Mouse (Mus musculus) retina, postnatal 1 day (tissue): Measurements from ENCODE around the gene Schip1.
A peak's percentile ranks its signal among the peaks of the same experiment; 100 is the strongest.

Experiments
- DNase-seq: peaks from one replicate; pipeline ENCODE4 v3.0.0-alpha.2; 2012

Gene Schip1

DNA sequence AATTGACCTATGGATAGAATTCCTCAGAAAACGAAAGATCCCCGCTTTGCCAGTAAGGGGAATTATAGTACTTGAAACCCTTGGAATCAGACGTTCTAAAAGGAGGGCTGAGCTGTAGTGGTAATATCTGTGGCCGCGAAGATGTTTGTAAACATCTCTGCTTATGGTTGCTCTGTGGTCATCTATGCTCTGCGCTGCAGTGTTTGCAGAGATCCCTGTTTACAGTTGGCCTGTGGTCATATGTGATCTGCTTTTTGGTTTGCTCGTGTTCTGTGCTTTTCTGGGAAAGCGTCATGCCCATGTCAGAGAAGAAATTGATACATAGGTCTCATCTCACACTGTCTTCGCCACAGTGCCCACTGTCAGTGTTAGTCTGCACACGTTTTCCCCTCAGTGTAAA lies 528.0 kb downstream of the Schip1 start:
- DNase-seq = no peak

DNA sequence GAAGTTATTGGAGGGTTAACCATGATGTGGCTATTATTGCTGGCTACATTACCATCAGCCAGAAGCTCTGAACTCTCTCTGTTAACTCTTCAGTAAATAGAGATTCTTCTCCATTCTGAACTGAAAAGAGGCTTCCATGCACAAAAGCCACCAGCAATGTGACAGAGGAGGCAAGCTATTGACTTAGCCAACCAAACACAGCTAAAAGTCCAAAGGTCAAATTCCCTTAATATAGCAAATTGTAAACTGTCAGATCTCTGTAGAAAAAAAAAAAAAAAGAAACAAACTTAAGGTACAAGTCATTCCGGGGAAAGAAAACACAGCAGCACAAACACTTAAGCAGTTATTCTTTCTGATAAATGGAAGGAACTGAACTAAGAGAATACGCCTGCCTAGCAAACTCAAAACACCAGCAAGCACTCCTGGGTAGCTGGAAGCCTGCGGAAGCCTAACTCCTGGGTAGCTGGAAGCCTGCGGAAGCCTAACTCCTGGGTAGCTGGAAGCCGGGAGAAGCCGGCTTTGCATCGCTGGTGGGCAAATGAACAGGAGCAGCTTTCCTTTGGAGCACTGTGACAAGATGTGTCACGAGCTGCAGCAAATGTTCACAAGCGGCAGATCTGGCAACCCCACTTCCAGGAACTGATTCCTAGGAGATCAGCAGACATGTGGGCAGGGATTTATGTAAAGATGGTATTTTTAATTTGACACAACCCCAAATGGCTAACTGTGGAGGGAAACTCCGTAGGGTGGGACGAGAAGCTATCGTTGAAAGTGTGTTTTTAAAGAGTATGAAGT lies 528.7 kb downstream of the Schip1 start:
- no peak for DNase-seq

DNA sequence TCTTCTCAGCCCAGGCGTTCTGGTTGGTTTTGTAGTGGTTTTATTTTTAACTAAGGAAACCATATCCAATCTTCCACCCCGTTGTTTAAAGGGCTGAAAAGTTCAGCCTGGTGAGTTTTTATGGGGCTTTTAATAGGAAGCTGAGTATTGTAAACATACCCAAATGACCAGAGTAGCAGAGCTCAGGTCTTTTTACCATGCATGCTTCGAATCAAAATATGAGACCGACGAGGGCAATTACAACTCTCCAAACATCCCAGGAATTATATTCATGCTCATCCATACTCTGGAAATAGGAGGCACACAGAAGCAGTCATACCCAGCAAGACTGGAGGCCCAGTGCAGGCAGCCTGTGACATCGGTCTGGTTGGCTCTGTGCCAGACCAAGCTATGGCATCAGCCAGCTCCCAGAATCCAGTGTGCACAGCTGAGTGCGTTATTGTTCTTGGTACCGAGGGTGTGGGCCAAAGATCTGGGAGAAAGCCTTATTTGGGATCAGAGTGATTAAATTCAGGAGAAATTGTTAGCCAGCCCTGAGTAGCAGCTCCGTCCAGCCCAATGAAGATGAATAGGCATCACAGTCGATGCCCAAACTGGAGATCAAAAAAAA lies 530.8 kb downstream of the Schip1 start:
- no peak for DNase-seq

DNA sequence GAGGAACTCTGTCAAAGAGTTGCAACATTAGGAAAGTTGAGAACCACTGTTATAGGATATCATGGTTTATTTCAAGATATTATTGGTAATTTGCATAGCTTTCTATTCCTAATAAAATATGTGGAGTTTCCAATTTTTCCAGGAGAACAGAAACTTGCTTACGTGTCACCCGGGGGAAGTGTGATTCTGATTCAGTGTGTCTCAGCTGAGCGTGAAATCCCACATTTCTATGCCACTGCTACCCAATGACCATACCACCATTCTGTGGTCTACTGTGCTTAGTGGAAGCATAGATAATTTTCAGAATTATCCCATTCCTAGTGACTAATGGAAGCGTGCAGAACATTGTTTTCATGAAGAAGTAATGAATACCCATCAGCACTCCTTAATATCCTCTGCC lies 532.3 kb downstream of the Schip1 start:
- DNase-seq = no peak

DNA sequence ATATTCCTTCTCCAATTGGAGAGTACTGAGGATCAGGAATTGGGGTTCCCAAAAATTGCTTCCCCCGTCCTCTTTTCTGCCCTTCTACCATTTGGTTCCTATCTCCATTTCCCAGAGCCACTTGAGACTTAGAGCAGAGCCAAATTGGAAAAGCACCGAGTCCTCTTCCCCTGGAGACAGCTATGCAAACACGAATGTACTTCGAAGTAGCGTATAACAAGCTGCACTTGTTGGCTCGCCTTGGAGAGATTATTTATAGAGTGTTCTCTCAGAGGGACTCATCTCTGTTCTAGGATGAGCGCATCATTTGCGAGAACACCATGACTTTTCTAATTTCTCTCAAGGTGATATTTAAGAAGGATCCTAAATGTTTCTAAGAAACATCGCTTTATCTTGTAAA lies 538.3 kb downstream of the Schip1 start:
- no peak for DNase-seq

DNA sequence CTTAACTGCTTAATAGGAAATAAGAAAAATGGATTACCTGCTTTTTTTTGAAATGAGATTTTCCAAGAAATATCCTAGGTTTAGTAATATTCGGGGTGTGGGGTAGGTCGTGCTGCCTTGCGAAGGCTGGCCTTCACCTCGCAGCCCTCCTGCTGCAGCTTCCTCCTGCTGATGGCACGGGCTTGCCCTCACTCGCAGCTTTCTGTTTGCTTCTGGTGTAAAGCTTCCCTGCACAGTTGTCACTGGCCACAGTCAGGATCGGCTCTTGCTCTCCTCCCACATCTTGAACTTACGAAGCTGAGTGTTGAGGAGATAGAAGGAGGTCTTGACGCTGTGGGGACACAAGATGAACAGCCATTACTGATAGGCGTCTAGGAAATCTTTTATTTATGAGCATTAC lies 539.9 kb downstream of the Schip1 start:
- no peak for DNase-seq

DNA sequence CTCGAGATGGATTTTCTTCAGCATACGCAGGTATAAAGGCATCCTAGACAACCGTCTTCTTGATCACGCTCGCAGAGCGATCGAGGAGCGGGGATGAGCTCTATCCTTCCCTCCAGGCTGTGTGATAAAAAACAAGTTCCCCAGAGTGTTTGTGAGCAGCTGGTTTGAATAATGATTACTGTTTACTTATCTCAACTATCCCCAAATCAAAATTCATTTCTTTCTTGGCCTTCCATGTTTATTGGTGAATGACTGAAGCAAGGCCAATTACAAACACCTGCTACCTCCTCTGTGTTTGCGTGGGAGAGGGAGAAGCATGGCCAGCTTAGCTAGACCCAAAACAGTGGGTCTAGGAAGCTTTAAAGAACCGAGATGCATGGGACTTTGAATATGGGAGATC lies 540.4 kb downstream of the Schip1 start:
- no peak for DNase-seq

DNA sequence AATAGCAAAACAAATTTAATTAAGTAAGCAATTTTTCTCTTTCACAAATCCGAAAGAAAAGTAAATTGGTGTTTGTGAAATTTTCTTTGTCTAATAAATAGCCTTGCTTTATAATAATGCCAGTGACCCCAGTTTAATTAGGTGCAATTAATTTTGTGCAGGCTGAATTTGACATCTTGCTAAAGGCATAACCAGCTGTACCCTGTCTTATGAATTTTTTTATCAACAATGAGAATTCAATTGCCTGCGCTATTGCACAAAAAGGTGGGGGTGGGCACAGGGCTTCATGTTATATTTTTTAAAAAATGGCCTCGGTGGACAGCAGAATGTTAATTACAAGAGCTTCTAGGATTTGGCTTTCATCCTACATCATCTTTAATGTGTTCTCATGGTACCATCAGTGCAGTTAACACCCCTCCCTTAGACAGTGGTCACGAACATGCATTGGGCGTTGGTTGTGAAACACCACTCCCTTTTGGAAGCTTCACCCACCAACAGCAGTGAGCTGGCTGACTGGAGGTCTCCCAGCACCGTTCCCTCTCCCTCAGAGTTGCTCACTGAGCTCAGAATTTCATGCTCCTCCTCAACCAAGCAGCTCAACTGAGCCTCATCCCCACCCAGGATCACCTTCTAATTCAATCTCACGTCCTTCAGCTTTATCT lies 541.5 kb downstream of the Schip1 start:
- no peak for DNase-seq

DNA sequence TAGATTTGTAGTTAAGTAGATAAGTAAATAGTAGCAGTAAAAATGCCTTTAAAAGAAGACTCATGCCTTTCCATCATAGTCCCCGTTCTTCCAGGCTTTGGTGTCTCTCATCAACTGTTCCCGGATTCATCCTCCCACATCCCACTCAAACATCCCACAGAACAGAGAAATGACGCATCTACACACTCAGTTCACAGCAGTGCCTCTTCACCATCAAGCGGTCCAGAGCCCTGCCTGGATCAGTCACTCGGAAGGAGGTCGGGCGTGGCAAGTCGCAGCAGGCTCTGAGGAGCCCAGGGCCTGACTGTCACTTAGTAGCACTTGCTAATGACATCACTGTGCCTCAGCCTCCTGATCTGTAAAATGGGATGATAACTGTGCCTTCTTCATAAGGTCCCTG lies 542.1 kb downstream of the Schip1 start:
- no peak for DNase-seq

DNA sequence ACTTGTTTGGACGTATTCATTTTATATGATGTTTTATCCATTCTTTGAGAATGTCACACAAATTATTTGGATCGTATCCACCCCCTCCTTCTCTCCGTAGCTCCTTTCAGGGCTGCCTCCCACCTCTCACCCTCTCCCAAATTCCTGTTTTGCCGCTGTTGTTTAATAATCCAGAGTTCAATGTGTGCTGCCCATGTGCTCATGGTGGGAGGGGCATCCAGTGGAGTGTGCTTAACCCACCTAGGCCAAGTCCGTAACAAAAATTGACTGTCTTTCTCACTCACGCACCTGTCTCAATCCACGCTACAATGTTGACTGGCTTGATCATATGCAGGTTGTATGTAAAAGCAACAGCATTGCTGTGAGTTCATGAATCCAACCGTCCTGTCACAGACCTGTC lies 542.7 kb downstream of the Schip1 start:
- no peak for DNase-seq

DNA sequence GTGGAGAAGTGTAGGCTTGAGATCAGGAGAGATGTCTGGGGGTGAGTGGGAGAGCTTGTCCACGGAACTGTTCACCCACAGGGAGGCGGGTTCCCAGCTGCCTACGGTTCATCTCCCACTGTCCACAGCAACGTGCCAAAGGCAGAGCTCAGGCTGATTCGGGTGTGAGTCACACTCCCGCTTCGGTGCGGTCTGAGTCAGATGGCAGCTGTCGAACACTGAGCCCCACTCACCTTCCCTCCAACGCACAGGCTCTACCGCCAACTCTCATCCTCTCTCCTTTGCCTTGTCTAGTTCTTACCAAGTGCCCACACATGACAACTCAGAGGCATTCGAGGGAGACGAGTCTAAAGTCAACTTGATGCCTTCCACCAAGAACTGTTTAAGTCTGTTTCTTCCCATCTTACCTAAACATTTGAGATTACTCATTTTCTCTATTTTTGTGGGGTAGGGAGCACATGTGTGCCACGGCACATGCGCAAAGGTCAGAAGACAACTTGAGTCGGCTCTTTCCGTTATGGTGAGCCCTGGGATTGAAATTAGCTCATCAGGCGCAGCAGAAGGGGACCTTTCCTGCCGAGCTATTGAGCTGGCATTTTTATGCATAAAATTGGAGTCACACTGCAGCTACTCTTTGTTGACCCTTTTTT lies 544.4 kb downstream of the Schip1 start:
- DNase-seq = no peak

DNA sequence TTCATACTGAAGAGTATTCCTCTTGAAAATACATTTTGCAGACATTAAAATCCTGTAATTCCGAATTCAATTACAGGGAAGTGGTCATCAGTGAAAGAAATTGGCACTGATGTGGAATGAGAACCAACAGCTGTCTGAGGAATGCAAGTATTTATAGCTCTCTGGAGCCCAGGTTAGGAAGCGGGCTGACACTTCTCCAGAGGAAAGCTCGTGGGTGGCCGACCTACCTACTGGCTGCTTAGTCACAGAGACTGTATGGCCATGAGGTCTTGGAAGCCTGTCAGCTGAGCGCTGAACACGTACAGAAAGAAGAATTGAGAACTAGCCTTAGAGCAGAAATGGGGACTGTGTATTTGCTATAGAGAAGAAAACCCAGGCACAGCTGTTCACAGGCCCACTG lies 545.4 kb downstream of the Schip1 start:
- no peak for DNase-seq

DNA sequence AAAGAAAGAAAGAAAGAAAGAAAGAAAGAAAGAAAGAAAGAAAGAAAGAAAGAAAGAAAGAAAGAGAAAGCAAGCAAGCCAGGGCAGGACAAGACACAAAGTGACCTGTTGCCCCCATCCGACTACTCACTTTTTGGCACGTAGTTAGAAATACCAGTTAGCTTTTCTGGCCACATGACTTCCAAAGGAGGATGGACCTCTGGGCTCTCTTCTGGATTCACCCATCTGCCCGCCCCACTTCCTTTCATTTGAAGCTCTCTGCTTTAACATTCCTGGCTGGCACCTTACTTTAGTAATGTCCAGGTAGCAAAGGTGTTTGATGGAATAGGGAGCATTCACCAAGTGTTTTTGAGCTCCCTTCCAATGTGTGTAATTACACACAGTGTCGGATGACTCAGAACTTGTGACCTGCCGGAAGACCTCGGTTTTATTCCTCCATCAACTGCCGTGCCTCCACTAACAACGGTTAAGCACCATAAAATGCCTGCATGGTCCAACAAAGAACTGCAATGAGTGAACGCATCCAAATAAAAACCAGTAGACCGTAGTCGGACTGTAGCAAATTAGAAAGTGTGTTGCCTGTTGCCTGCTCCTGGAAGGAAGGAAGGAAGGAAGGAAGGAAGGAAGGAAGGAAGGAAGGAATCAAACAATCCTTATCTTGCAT lies 546.1 kb downstream of the Schip1 start:
- no peak for DNase-seq

DNA sequence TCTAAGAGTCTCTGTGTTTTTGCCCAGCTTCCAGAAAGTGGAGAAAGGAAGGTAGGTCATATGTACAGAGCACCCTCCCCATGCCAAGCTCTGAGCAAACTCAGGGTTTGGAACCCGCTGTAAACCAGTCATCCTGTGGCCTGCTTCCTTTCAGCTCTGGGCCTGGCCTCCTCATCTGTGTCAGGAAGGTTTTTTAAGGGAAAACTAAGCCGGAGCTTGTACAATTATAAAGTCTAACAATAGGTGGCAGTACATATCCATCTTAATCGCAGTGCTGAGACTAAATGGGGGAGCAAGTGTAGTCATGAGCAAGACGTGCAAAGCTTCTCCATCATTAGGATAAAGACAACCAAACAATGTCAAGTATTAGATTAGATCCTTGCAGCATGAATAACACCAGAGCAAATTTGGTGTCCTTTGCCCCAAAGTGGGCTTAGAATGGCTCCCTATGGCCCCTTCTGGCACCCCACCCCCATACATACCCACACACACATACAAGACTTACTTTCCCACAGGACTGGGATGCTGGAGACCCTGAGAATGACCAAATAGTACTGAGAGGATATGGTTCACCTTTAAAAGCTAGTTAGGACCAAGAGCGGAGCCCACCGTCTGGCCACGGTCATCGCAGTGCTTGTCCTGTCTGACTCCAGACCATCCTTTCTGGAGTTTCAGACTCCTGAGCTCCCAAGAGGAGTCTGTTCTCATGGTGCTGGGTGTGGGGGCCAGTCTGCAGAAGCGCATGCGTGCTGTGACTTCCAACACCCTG lies 550.6 kb downstream of the Schip1 start:
- peak; percentile 68 for DNase-seq

DNA sequence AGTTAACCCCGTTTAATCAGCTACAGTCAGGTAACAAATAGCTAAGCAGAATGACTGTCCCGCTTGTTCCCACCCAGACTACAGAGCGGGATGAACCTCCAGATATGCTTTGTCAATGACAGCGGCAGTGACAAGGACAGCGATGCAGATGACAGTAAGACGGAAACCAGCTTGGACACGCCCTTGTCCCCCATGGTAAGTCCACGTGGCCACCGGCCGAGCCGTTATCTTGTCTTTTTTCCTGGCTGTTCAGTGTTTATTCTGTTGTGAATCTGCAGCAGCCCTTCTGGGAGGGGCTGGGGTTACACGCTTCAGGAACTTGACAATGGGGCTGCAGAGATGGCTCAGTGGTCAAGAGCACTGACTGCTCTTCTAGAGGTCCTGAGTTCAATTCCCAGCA lies 551.8 kb downstream of the Schip1 start:
- no peak for DNase-seq

DNA sequence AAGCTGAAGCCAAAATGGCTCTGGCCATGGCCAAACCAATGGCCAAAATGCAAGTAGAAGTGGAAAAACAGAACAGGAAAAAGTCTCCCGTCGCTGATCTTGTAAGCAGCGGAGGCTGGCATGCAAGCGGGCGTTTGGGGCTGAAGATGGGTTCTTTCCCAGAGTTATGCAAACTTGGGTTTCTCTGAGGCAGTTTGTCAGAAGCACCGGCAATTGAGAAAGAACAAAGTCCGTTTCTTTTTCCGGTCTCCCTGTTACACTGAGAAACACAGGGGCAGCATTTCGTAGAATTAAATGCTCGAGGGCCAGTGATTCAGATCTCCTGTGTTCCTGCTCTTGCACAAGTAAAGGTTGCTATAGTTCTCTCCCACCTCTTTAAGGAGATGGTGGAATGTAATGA lies 553.1 kb downstream of the Schip1 start:
- DNase-seq = no peak

DNA sequence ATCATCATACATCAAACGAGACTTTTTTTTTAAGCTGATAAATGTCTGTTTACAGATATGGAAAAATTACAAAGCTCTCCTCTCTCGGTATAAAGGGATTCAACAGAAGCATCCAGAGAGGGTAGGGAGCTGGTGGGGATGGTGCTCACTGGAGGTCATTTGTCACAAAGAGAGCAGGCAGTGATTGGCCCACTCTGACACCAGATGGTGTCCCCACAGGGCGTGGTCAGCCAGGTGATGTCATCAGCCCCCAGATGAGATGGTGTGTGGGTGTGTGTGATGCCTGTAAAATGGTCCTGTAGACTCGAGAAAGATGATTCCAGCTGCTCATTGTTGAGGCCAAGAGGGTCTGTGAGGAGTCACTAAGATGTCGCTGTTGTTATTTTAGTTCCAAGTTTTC lies 554.5 kb downstream of the Schip1 start:
- DNase-seq = no peak

DNA sequence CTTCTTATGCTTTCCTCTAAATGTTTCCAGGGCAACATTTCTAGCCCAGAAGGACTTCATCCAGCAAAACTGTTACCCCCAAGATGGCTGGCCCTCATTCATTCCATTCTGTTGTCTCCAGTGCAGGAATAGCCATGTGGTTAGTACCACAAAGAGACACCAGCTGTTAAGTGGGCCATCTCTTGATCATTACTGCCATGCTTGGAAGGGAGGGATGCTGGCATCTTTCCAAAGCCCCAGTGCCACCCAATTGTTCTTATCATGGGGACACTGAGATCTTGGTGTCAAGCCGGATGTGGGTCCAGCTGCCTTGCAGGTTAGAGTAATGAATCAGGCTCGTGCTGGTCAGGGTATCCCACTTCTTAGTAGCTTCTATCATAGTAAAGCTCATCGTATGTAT lies 557.4 kb downstream of the Schip1 start:
- DNase-seq = peak; percentile 41

DNA sequence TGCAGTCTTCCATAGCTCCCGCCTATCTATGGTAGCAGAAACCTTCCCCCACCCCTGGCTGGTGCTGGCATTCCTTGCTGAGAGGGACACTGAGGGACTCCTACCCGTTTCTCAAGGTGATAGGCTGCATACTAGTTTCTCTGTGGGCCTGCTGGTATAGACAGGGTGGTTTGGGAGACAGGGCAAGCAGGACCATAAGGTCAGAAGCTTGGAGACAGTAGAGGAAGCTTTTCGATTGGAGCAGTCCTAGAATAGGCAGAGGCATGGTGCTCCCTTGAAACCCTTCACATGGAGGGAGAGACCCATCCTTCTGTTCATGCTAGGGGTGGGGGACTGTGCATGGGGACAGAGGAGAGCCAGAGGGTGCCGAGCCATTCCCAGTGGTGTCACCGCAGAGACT lies 558.4 kb downstream of the Schip1 start:
- DNase-seq = no peak

DNA sequence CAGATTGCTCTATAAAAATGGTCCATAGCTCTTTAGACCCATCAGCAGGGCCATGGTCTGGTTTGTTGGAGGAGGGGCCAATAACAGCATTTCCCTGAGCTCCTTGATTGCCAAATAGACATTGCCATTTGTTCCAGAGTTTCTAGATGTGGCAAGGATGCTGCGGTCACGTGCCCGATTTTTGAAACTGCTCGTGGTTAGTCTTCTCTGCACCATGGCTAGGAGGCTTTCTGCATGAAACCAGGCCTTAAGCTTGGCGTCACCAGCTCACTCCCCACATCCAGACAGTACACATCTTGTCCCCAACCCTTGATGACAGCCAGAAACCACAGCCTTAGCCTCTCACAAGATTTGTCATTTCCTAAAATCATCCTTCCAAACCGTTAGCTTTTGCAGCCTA lies 559.9 kb downstream of the Schip1 start:
- DNase-seq = no peak

DNA sequence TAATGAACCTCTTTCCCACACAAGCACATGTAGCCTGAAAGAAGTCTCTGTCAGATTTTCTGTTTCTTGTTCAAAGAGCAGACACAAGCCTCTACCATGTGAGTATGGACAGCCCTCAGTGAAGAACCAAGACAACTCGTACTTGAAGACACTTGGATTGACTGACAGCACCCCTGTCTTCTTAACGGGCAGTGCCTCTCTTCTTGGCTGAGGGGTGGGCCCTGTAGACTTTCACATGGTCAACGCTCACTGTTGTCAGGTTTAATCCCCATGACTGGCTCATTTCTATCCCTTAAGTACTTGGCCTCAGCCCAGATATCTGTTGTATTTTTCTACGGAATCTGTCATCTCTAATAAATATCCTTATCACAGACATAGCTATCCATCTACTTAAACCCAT lies 565.7 kb downstream of the Schip1 start:
- DNase-seq = no peak

DNA sequence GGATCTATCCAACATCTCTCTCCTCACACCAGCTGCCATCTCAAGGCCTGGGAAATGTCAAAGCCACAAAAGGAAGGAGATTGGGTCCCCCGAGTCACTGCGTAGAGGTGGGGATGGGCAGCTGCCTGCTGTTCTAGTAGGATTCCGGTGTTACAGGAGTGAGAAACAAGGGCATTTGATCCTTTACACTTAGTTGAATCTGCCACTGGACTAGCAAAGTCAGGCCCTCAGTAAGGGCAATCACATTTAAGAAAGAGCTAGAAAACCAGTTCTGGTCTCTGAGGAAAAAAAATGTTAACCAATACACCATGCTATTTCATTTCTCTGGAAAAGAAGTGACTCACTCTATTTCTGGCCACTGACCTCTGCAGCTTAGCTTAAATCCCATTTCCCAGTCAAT lies 566.2 kb downstream of the Schip1 start:
- DNase-seq = no peak

DNA sequence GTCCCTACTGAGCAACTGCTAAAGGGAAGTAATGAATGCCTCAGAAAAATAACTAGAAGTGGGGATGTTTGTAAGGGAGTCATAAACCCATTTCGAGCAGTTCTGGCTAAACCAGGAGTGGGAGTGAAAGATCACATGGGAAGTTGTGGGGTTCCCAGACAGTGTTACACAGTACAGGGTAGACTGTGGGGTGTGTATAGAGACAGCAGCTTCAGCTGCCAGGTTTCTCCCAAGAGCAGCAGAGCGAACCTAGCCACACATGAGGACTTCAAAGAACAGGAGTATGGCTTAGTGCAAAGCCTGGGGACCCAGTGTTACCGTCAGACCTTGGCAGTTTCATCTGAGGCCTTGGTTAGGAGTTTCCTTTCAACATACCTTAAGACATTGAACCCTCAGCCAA lies 568.1 kb downstream of the Schip1 start:
- no peak for DNase-seq
